Mouse (Mus musculus) olfactory bulb, adult 2 months (tissue): ENCODE data around the gene Zbtb45.

Experiments used
- CTCF ChIP-seq: fragments of 200-500 bp; IDR thresholded peaks from 2 replicates; pipeline ENCODE4 v1.5.1; 2012; ENCODE audit warnings: low read depth, mild to moderate bottlenecking, low read length, moderate library complexity; ENCODE audit not compliant: insufficient read depth
- POLR2A ChIP-seq: fragments of 200-500 bp; IDR thresholded peaks from 2 replicates; pipeline ENCODE4 v1.6.1; 2012; ENCODE audit warnings: mild to moderate bottlenecking, low read depth, low read length, moderate library complexity; ENCODE audit not compliant: insufficient read depth

- no peak for TF ChIP-seq CTCF
- TF ChIP-seq POLR2A, result no peak
Observed at GRCm38 (mm10) chr7:13041256-13041655, 31.4 kb upstream of the Zbtb45 start.
